Mouse (Mus musculus): ENCODE measurements around the gene Ggact.

DNA sequence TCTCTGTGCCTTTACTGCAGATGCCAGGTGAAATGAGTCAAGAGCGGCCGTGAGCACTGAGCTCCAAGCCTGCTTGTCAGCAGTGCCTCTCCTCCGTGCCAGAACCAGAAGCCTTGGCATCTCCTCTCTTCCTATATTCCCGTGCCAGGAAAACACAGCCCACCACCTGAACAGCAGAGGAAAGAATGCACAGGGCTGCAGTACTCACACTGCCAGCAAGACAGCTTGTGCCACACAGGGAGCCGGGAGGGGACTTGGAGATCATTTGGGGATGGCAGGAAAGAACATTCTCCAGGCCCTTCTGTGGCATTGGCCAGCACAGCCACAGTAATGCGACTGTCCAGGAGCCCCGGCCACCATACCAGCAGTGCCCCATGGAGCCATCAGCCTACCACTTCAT is 27.7 kb downstream of the Ggact start:
- TF ChIP-seq POLR2A (IDR thresholded peaks at IDR 0.05; ENCODE audit: borderline replicate concordance, insufficient read depth, low read length), result no peak
- TF ChIP-seq CTCF (IDR thresholded peaks at IDR 0.05; ENCODE audit: borderline replicate concordance, insufficient read depth, low read depth, low read length), result no peak

Data from cerebellum, adult 2 months (tissue).